ENCODE assay signal across 10 mouse cellular contexts in the genomic region with DNA sequence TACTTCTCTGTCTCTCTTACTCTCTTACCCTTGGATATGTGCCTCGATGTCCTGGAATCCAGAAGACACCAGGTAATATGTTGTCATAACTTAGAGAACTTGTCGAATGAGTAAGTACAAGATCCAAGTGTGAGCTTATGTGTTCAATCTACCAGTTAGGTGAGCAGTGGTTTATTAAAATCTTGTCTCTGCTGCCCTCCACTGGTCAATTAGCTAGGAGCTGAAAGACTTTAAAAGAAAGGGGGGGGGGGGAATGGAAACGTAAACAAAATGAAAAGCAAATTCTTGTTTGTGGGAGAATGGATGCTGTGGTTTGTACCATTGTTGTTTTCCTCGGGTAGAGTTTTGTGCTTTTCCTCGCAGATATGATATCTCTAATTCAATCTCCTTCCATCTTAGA. TPM values are rescaled to one million over a fixed set of nuclear protein-coding genes. Genes with fewer than 3 reads are reported as not detected.
DNase-seq lines count a peak whose midpoint lies in the region; ATAC-seq and TF ChIP-seq lines count a peak whose summit lies in the region.
"Had no signal": no experiment of that assay in that cellular context is flagged by ENCODE, and none has a peak within 500 bp of the region (broad histone marks: within the 10 kb centered on the region; RNA-seq: fewer than 3 reads in every experiment).

No protein-coding gene starts in this region.

- DNase-seq in heart, postnatal 10 days, result peak; percentile 51 to 74
- peak; percentile 19 for DNase-seq in thymus, adult 2 months
- DNase-seq in thymus, postnatal 36 days, result no peak
- peak; percentile 16 to 46 for DNase-seq in cerebellum, adult 2 months
- DNase-seq in hindlimb bud, embryonic 11.5 days (ENCODE audit: extremely low spot score, low read depth, low spot score), result peak; percentile 54
- peak; percentile 49 for DNase-seq in naive thymus-derived CD4-positive, alpha-beta T cell, adult 2 months (ENCODE audit: low read depth)

- no peak for ATAC-seq in heart, embryonic 12.5 days (ENCODE audit: insufficient number of reproducible peaks, low FRiP score)
- no peak for ATAC-seq in intestine, embryonic 15.5 days

- TF ChIP-seq CTCF in thymus, adult 2 months (IDR thresholded peaks at IDR 0.05; ENCODE audit: borderline replicate concordance, control insufficient read depth, extremely low read depth, insufficient read depth, low read length, poor library complexity), result no peak
- TF ChIP-seq CTCF in cerebellum, adult 2 months (IDR thresholded peaks at IDR 0.05; ENCODE audit: borderline replicate concordance, insufficient read depth, low read depth, low read length), result peak; percentile 38; the same call in 1 of the 2 replicates

- WGBS in heart, embryonic 12.5 days, result 20% methylated on average over 5 of the region's 5 CpGs
- 17% methylated on average over 5 of the region's 5 CpGs for WGBS in thymus, adult 2 months
- WGBS in cerebellum, adult 2 months, result 23% methylated on average over 5 of the region's 5 CpGs
- 30% methylated on average over 5 of the region's 5 CpGs for WGBS in intestine, embryonic 15.5 days

- no peak overlapping the region for H3K4me3 ChIP-seq in heart, embryonic 12.5 days
- H3K4me3 ChIP-seq in thymus, adult 2 months (ENCODE audit: control insufficient read depth, insufficient read depth, low read length), result no peak overlapping the region
- H3K4me3 ChIP-seq in cerebellum, adult 2 months (replicated peaks; ENCODE audit: insufficient read depth, low read depth, low read length), result no peak overlapping the region
- H3K4me3 ChIP-seq in intestine, embryonic 15.5 days (replicated peaks), result no peak overlapping the region
- H3K4me3 ChIP-seq: limb, embryonic 12.5 days; stomach, embryonic 15.5 days had no signal

- intact Hi-C loops in heart, postnatal 10 days (cut with DNase I), result loop anchor here (1.0 to 10.0 kb wide), 3 partner anchors 170 to 589 kb away; no protein-coding TSS in a partner anchor

- H3K9ac ChIP-seq in heart, embryonic 12.5 days, result no peak overlapping the region
- H3K9ac ChIP-seq in intestine, embryonic 15.5 days, result no peak overlapping the region
- H3K9ac ChIP-seq: limb, embryonic 12.5 days; stomach, embryonic 15.5 days had no signal

- no peak overlapping the region for H3K4me2 ChIP-seq in heart, embryonic 12.5 days
- H3K4me2 ChIP-seq in intestine, embryonic 15.5 days (replicated peaks), result no peak overlapping the region
- H3K4me2 ChIP-seq: limb, embryonic 12.5 days; stomach, embryonic 15.5 days had no signal

- H3K27me3 ChIP-seq in heart, embryonic 12.5 days (replicated peaks), result no peaks in the 10 kb centered on the region
- H3K27me3 ChIP-seq in thymus, adult 2 months (ENCODE audit: control insufficient read depth, insufficient read depth, low read length), result no peaks in the 10 kb centered on the region
- H3K27me3 ChIP-seq in cerebellum, adult 2 months (ENCODE audit: control insufficient read depth, insufficient read depth, low read length), result no peaks in the 10 kb centered on the region
- H3K27me3 ChIP-seq in intestine, embryonic 15.5 days (replicated peaks), result no peaks in the 10 kb centered on the region
- H3K27me3 ChIP-seq: limb, embryonic 12.5 days; stomach, embryonic 15.5 days had no signal

- H3K36me3 ChIP-seq in heart, embryonic 12.5 days, result no peaks in the 10 kb centered on the region
- no peaks in the 10 kb centered on the region for H3K36me3 ChIP-seq in thymus, adult 2 months (ENCODE audit: control insufficient read depth, insufficient read depth, low read length)
- no peaks in the 10 kb centered on the region for H3K36me3 ChIP-seq in intestine, embryonic 15.5 days
- H3K36me3 ChIP-seq: limb, embryonic 12.5 days; stomach, embryonic 15.5 days had no signal

- no peaks in the 10 kb centered on the region for H3K4me1 ChIP-seq in heart, embryonic 12.5 days (replicated peaks)
- H3K4me1 ChIP-seq in thymus, adult 2 months (replicated peaks; ENCODE audit: control insufficient read depth, insufficient read depth, low read length), result no peaks in the 10 kb centered on the region
- H3K4me1 ChIP-seq in cerebellum, adult 2 months (ENCODE audit: control insufficient read depth, insufficient read depth, low read length), result no peaks in the 10 kb centered on the region
- no peaks in the 10 kb centered on the region for H3K4me1 ChIP-seq in intestine, embryonic 15.5 days (replicated peaks)
- H3K4me1 ChIP-seq: limb, embryonic 12.5 days; stomach, embryonic 15.5 days had no signal

- H3K9me3 ChIP-seq in heart, embryonic 12.5 days (replicated peaks), result no peaks in the 10 kb centered on the region
- H3K9me3 ChIP-seq in intestine, embryonic 15.5 days, result no peaks in the 10 kb centered on the region
- H3K9me3 ChIP-seq: limb, embryonic 12.5 days; stomach, embryonic 15.5 days had no signal

- no peak overlapping the region for H3K27ac ChIP-seq in heart, embryonic 12.5 days (ENCODE audit: poor library complexity, severe bottlenecking)
- no peak overlapping the region for H3K27ac ChIP-seq in thymus, adult 2 months (ENCODE audit: control insufficient read depth, insufficient read depth, low read length)
- no peak overlapping the region for H3K27ac ChIP-seq in cerebellum, adult 2 months (ENCODE audit: insufficient read depth, low read length)
- no peak overlapping the region for H3K27ac ChIP-seq in intestine, embryonic 15.5 days
- H3K27ac ChIP-seq: limb, embryonic 12.5 days; stomach, embryonic 15.5 days had no signal

- no peak for TF ChIP-seq POLR2A in thymus, adult 2 months (IDR thresholded peaks at IDR 0.05; ENCODE audit: control insufficient read depth, extremely low read depth, insufficient read depth, low read length, poor library complexity)
- TF ChIP-seq POLR2A in cerebellum, adult 2 months (IDR thresholded peaks at IDR 0.05; ENCODE audit: borderline replicate concordance, insufficient read depth, low read length), result no peak

RNA-seq across cellular contexts. Expression of a gene that starts 32.4 kb away (rescaled TPM):
- under 1 TPM; 0.40 to 0.93 TPM for total RNA-seq in heart, postnatal 10 days (2021)
- 0.06 TPM in 1 of 2 replicates, not detected in the other for polyA plus RNA-seq in heart, embryonic 12.5 days (2016; fragmentation: Nextera tagmentation; extraction: Ambion mirVana)
- 0.39 and 0.45 TPM in 2 replicates for polyA plus RNA-seq in thymus, adult 2 months (2012; rRNA removed)
- polyA plus RNA-seq in cerebellum, adult 2 months (2012; rRNA removed), result 0.05 and 0.22 TPM in 2 replicates
- polyA plus RNA-seq in intestine, embryonic 15.5 days (2015; fragmentation: Nextera tagmentation; extraction: Ambion mirVana), result 0.20 and 0.31 TPM in 2 replicates

RNA-seq across cellular contexts. Expression of a gene that starts 46.8 kb away (rescaled TPM):
- total RNA-seq in heart, postnatal 10 days (2021), result 10 to 100 TPM; 11.0 to 12.1 TPM
- polyA plus RNA-seq in heart, embryonic 12.5 days (2016; fragmentation: Nextera tagmentation; extraction: Ambion mirVana), result 2.3 and 3.0 TPM in 2 replicates
- polyA plus RNA-seq in thymus, adult 2 months (2012; rRNA removed), result 1.4 and 1.5 TPM in 2 replicates
- 10.1 and 11.6 TPM in 2 replicates for polyA plus RNA-seq in cerebellum, adult 2 months (2012; rRNA removed)
- polyA plus RNA-seq in intestine, embryonic 15.5 days (2015; fragmentation: Nextera tagmentation; extraction: Ambion mirVana), result 6.2 and 6.3 TPM in 2 replicates

Comparison
In these comparisons a context has a peak if more than half of its experiments do, and no peak if none do; other contexts are left out.
1. DNase-seq: peak in heart, postnatal 10 days (2 of 2), thymus, adult 2 months (single experiment), cerebellum, adult 2 months (2 of 2), hindlimb bud, embryonic 11.5 days (single experiment) and naive thymus-derived CD4-positive, alpha-beta T cell, adult 2 months (single experiment); none in thymus, postnatal 36 days (0 of 2).